Mouse (Mus musculus): ENCODE measurements around the gene Slfn8.
A peak's percentile ranks its signal among the peaks of the same experiment; 100 is the strongest.
"Not testable (repeated sequence)": the region's sequence is repeated elsewhere in the genome, so short reads cannot be mapped to it uniquely, and the experiment has no call there.

The Slfn8 gene

DNA sequence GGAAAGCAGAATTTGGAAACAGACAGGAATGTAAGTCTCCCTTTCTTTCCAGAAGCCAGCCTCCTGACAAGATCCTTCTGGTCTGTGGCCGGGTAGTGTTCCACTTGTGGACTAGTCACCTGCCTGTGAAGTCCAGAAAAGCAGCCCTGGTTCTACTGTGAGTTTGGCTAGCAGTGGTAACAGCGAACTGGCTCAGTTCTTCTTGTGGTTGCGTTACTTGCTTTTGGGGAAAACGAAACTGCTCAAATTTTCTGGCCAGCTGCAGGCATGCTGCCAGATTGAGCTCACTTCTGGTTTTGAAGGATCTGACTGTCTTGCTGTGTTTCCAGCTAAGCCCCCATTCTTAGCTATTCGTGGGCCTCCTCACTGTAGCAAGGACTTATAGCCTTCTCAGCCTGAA, at the start of gene Slfn8:
Gene Slfn8, minus strand, starts transcription at position 190 of the 400 bp plus-strand sequence.
- DNase-seq (ENCODE audit: extremely low spot score, low spot score) = no peak

DNA sequence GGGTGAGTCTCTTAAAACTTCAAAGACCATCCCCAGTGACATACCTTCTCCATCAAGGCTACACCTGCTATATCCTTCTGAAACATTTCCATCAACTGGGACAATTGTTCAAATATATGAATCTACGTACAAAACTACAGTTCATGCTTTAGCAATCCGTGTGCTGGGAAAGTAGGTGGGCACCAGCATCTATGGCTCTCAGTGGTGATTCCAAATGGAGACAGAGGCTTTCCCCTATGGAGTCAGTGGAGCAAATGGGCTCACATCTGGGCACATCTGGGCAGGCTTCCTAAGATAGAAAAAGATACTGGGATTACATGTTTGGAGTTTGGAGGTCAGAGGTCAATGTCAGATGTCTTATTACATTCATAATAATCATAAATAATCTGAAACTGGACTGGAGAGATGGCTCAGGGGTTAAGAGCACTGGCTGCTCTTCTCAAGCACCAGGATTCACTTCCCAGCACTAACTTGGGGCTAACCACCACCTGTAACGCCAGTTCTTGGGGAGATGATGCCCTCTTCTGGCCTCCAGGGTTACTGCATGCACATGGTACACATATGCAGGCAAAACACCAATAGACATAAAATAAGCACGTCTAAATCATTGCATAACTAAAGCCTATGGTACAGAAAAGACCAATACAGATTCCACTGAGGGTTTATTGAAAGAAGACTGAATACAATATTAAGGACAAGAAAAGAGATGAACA, 47.5 kb upstream of the Slfn8 start:
- DNase-seq (ENCODE audit: extremely low spot score, low spot score) = no peak

DNA sequence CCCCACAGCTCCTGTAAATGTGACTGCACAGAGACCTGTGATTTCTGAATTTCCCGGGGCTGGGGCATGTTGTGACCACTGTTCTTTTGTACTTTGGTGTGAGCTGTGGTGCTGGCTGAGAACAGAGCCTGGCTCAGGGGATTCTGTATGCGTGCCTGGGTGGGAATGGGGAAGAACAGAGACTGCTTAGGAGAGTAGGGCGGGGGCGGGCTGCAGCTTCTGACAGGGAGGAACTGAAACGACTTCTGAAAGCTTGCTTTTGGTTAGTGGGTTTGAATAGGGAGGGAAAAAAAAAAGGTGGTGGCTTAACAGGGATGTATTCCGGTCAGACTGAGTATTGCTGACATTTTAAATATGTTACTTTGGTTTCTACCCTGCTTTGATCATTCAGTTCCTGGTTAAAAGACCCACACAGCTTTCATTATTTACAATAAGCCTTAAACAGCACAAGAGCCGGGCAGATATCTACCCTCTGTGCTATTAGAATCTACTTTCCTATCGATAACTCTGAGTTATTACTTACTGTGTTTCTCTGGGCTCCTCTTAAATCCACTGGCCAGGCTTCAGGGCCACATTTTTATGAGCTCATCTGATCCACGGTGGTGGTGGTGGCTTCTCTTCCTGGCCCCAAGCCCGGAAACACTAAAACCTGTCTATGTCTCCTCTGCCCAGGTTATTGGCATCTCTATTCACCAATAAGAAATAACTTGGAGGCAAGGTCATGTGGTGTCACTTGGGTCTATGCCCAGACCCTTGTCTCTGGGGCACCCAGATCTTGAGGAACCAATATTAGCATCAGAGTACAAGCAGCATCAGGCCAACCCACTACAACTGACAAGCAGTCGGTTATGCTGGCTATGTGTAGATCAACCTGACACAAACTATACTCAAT, 46.3 kb upstream of the Slfn8 start:
- DNase-seq (ENCODE audit: extremely low spot score, low spot score) = no peak

DNA sequence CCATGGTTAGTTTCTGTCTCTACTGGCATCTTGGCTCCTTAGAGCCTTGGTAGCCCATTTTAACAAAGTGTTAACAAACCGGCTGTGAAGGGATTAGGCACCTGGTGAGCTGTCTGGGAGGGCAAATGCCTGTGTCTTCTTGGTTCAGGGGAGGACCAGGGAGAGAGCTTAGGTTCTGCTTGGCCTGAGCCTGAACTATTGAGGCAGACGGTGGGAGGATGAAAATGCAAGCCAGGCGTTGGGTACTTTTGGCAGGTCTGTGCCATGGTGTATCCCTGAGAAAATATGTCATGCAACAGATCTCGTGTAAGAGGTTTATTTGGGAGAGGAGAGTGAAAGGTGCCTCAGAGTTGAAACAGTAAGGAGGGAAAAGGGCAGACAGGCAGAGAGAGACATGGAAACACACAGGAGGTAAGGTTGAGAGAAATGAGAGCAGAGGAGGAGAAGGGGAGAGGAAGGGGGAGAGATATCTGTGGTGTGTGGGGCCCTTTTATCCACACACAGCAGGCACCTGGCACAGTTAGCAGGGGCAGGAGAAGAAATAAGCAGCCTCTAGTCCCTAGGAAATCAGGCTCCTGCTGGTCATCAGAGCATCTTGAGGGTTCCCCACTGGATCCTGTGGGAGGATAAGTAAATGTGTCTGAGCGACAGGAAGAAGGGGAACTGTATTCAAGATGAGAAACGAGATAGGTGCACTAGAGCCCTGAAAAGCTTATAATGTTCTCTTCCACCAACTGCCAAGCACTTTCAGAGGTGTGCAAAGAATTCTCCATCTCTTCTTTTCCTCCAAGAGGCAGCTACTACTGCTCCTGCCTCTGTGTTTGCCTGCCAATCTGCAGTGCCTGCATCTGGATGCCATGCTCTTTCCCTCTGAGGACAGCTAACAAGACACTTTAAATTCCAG, 45.1 kb upstream of the Slfn8 start:
- no peak for DNase-seq (ENCODE audit: extremely low spot score, low spot score)

DNA sequence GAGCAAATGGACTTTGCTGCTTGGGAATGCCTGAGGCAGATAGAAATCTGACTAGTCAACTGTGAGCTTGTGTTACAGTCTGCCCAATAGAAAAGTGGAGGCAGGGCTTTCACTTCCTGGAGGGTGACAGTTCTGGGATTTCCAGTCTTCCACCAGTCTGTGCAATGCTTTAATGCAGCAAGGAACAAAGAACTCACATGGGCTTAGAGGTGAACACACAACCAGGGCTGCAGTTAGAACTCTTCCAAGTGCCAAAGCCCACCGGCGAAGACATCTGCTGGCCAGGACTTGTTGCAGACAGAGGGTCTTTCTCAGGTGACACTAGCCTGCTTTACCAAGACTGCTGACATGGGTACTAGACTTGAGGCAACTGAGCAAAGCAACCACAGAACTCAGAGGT, 44.3 kb upstream of the Slfn8 start, which contains the start of gene Slfn2:
Gene Slfn2, plus strand, starts transcription at position 167 of the 400 bp plus-strand sequence.
- no peak for DNase-seq (ENCODE audit: extremely low spot score, low spot score)

DNA sequence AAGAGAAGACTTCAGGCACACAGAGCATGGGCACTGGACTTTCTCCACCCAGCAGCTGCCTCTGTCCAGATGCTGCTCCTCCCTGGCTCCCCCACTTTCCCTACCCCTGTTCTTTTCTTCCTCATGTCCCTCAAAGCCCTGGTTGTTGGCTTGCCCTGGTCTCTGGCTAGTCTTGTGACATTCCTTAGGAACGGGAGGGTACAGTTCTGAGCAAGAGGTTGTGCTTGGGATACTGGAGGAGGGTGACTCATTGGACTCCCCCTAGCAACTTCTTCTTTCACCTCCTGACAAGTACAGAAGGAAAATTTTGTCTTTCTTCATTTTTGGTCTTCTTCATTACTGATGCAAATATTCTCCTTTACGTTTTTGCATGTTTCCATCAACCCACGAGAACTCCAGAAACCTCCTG, 43.3 kb upstream of the Slfn8 start:
- no peak for DNase-seq (ENCODE audit: extremely low spot score, low spot score)

DNA sequence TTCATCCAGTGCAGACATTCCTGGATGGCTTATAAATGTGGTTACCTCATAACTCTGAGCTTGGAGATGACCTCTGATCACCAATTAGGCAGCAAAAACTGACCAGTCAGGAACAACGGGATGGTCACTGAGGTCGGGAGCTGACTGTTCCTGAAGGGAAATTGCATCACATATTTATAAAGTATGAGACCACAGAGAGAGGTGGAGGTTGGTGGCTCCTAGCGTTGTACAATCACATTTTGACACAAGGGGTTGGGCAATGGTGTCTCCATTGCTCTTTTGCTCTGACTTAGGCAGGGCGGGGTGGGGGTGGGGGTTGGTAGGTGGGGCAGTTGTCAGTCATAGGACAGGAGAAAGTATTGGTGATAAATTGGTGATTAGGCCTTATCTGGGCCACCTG, 42.5 kb upstream of the Slfn8 start:
- DNase-seq (ENCODE audit: extremely low spot score, low spot score) = no peak

DNA sequence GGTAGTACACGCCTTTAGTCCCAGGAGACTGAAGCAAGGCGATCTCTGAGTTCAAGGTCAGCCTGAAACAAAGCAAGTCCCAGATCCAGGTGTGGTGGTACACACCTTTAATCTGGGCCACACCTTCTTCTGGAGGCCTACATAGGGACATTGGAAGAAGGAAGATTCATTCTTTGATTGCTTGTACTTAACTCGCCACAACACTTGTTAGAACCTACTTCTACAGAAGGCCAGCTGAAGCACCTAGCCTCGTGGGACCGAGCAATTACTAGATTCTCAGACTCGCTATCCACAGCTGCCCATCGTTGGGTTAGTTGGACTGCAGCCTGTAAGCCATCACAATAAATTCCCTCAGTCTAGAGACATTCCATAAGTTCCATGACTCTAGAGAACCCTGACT, 41.2 kb upstream of the Slfn8 start:
- DNase-seq (ENCODE audit: extremely low spot score, low spot score) = no peak

DNA sequence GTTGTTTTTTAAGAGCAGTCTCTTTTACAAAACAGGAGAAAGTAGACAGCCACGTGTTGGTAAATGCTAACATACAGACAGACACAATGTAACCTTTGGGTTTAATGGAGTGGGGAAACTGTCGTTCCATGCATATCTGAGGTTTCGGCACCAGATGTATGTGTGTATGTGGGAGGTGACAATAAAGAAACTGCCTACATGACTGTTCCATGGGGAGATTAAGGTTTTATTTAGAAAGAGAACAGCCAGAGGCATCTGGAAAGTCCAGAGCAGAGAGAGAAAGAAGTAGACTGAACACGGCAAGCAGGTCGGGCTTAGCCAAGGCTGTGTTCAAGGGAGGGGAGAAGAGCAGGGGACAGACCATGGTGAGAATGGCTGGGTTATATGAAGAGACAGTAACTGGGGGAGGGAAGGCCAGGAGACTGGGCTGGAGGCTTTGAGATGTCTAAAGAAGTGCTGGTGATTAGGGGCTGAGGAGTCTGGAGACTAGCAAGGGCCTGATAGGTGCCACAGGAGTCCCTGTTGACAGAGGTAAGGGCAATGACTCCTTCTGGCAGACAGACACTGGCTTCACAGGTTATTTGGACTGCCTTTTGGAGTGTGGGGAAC, 39.9 kb upstream of the Slfn8 start:
- DNase-seq (ENCODE audit: extremely low spot score, low spot score) = no peak

DNA sequence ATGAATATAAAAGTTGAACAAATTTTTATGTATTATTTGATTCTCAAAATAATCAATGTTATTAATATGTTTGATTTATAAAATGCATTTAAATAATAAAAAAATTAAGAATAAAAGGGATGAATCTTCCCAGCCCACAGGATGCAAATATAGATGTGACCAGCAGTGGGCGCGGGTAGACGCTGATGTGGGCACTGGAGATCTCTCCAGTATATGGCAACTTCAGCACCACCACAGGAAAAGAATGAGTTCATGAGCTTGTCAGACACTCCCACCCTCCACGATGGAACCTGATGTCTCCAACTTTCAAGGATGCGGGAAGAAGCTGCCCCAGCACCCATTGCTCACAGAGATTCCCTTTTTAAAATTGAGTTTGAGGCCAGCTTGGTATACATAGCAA, 37.3 kb upstream of the Slfn8 start:
- peak; percentile 56 for DNase-seq (ENCODE audit: extremely low spot score, low spot score)

DNA sequence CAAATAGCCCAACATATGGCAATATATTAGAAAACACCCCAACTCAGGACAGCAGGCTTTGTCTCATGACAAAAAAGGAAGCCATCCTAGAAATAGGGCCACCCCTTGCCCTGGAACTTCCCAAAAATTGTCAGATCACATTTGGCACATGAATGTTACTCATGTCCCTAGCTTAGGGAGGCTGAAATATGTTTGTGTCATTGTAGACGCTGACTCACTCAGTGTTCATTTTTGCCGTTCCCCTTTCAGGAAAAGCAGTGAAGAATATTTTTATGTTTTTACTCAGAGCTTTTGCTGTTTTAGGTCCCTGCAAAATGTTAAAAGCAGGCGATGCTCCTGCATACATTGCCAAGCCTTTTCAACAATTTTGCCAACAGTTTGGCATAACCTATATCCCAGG, 25.0 kb upstream of the Slfn8 start:
- DNase-seq (ENCODE audit: extremely low spot score, low spot score) = no peak

DNA sequence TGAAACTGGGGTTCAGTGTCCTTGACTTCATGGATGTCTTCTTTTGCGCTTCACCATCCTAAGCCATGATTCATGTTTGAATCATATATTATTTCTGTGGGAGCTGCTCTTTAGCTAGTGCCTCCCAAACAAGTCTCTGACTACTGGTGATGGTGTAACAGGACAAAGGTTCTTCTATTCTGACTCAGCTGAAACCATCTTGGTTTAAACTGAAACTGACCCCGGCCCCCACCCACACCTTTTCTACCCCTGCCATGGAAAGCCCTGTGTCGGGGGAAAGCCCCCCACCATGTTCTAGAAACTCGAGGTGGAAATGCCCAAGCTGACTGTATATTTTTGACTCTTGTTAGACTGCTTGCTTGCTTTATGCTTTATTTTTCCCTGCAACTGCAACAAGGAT, 23.3 kb upstream of the Slfn8 start:
- no peak for DNase-seq (ENCODE audit: extremely low spot score, low spot score)

DNA sequence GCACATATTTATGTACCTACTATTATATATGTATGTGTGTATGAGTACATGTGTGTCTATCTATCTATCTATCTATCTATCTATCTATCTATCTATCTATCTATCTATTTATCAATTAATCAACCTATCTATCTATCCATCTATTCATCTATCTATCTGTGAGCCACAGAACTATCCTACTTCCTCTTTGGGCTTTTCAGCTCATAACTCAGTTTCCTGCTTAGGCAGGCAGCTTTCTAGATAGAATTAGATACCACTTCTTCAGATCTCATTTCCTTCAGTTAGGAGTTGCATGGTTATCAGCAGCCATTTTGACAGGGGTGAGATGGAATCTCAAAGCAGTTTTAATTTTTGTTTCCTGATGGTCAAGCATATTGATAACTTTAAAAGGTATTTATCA, 20.4 kb upstream of the Slfn8 start:
- no peak for DNase-seq (ENCODE audit: extremely low spot score, low spot score)

DNA sequence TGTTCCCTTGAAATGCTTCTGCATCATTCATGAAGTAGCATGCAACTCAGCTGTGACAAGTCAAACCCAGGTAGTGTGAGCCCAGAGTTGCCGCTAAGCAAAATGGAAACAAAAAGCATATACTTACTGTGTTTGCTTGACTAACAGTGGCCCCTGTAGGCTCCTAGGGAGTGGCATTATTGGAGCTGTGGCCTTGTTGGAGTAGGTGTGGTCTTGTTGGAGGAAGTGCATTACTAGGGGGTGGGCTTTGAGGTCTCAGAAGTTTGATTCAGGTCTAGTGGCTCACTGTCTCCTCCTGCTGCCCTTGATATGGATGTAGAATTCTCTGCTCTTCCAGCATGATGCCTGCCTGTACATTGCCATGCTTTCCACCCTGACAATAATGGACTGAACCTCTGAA, 19.7 kb upstream of the Slfn8 start:
- no peak for DNase-seq (ENCODE audit: extremely low spot score, low spot score)

DNA sequence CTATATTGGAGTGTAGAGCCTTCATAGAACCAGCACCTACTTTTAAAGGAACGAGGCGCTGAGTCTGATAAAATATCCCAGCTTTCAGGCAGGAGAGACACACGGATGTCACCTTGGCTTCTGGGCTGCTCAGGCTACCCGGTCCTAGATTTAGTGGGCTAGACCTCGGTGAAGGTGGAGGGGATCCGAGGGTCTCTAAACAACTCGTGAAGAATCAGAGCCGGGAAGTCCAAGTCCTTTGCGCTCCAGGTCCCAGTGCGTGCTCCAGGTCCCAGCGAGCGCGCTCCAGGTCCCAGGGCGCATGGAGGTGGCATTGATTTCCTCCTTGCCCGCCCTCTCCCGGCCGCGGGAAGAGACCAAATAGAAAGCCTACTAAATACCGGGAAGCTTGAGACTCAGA, 19.2 kb upstream of the Slfn8 start:
- no peak for DNase-seq (ENCODE audit: extremely low spot score, low spot score)

DNA sequence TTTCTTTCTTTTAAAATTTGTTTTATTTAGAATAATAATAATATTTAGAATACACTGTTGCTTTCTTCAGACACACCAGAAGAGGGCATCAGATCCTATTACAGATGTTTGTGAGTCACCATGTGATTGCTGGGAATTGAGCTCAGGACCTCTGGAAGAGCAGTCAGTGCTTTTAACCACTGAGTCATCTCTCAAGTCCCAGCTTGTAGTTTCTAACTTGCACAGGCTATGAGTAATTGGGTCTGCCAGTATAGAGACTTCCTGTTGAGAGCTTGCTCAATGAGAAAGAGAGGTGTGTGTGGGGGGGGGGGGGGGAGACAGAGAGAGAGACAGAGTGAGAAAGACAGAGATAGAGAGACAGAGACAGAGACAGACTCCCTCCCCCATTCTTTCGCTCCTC, 18.5 kb upstream of the Slfn8 start:
- no peak for DNase-seq (ENCODE audit: extremely low spot score, low spot score)

DNA sequence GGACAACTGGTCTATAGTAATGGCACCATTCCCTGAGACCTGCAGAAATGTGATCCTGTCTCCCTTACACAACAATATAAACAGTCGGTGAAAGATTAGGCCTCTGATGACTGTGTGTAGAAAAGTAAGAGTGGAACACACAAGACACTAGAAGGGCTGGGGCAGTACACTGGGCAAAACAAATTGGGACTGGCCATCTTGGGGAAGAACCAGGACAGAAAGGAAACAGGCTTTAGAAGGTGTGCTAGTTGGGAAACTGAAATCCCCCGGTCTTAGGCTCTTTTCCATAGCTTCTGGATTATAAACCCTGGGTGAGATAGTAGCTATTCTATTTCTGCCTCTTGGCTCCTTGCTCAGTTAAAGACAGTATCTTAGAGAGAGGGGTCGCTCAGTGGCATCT, 18.1 kb upstream of the Slfn8 start:
- not testable (repeated sequence) for DNase-seq (ENCODE audit: extremely low spot score, low spot score)

DNA sequence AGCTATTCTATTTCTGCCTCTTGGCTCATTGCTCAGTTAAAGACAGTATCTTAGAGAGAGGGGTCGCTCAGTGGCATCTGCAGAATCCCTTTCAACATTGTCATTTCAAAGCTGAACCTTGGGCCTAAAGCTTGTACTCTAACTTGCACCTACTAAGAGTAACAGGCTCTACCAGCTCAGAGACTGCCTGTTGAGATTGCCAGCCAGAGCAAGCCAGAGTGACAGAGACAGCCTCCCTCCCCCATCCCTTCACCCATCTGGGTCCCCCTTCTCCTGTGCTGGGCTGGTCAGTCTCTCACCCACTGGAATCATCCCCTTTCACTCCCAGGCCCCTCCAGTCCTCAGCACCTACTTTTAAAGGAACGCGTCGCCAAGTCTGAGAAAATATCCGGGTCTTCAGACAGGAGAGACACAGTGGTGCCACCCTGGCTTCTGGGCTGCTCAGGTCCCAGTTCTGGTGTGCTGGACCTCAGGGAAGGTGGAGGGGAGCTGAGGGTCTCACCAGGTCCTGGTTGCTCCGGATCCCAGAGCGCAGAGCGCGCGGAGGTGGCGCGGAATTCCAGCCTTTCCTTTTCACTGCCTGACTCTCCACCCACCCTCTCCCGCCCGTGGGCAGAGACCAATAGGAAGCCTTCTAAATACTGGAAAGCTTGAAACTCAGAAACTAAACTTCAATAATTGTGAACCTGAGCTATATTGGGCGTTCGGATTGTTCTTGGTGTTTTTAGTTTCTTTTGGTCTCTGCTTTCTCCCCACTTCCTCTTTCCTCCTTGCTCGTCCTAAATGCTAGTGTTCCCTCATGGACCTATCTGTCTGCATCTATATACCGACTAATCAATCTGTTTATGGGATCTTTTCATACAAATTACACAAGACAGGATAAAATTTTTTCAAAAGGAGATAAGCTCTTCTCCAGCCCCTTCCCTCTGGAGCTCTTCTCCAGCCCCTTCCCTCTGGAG, 770 bp downstream of the Slfn8 start:
- DNase-seq (ENCODE audit: extremely low spot score, low spot score) = not testable (repeated sequence)

DNA sequence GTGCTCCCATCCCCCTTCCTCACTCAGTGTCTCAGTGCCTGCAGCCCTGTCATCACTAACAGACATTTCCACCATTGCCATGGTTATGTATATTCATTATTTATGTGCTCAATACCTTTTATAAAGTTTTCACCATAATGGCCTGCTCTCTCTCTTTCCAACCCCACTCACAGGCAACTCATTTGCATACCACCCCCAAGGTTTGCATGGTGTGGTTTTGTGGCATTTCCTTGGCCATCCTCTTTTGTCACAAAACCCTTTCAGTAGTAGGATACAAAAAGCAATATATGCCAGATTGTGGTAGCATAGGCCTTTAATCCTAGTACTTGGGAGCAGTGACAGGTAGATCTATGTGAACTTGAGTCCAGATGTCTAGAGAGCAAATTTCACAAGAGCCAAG, 4.5 kb downstream of the Slfn8 start:
- DNase-seq (ENCODE audit: extremely low spot score, low spot score) = no peak

DNA sequence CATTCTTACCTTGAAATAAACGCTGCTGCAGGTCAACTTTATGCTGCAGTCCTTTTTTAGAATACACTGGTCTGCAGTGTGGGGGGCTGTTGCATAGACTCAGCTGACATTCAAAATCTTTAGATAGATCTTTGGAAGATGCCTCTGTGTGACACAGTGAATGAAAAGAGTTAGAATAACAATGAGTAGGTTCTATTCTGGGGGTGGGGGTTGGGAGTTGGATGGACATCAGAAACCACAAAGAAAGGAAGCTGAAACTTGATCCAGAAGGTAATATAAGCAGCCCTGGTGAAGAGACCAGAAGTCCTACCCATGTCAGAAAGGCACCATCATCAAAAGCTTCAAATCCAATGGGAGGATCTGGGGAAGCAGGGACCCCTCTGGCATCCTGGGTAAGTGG, 7.3 kb downstream of the Slfn8 start:
- no peak for DNase-seq (ENCODE audit: extremely low spot score, low spot score)

Data from neural tube, embryonic 10.5 days (tissue).